Mouse (Mus musculus) kidney, postnatal 25 days (tissue): ENCODE measurements around the gene Ntsr1.

Experiments
- DNase-seq, 2 experiments: peaks; one replicate each; pipeline ENCODE4 v3.0.0; 2021; ENCODE audit warnings: mixed read lengths in 2 of 2

Gene Ntsr1

DNA sequence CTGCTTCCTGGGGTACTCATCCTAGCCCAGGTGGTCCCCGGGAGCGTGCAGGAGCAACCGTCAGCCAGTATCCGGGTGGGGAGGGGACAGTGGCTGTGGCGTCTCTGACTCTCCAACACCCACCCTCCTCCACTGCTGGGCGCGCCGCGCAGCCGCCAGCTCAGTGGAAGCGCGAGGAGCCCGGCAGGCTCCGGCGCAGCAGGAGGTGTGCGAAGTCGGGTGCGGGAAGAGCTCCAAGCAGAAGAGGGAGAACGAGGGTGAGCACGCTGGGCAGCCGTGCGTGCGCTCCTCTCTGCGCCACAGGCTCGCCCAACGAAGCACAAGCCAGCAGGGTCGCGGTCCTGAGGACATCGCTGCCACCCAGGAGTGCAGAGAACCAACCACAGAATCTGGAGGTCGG, at the start of gene Ntsr1:
Gene Ntsr1 (plus strand): TSS at position 236 of the 400 bp plus-strand sequence.
- no peak for DNase-seq

DNA sequence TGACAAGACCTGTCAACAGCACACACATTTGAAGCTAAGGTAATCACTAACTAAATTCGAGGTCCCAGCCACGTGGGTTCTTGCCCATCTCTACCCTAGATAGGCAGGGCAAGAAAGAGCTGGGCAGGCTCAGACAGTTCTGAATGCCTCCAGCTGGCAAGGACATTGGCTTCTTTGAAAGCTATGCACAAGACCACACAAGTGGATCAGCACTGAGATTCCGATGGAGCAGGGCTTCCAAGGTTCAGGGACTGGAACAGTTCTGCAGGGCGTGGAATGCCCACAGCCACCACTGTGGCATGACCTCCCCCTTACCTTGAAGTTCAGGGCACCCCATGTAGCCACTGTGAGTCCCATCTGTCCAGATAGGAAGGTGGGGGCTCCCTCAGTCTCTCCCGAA, 49.2 kb upstream of the Ntsr1 start:
- DNase-seq, result peak in 1 of 2 experiments; percentile 52

DNA sequence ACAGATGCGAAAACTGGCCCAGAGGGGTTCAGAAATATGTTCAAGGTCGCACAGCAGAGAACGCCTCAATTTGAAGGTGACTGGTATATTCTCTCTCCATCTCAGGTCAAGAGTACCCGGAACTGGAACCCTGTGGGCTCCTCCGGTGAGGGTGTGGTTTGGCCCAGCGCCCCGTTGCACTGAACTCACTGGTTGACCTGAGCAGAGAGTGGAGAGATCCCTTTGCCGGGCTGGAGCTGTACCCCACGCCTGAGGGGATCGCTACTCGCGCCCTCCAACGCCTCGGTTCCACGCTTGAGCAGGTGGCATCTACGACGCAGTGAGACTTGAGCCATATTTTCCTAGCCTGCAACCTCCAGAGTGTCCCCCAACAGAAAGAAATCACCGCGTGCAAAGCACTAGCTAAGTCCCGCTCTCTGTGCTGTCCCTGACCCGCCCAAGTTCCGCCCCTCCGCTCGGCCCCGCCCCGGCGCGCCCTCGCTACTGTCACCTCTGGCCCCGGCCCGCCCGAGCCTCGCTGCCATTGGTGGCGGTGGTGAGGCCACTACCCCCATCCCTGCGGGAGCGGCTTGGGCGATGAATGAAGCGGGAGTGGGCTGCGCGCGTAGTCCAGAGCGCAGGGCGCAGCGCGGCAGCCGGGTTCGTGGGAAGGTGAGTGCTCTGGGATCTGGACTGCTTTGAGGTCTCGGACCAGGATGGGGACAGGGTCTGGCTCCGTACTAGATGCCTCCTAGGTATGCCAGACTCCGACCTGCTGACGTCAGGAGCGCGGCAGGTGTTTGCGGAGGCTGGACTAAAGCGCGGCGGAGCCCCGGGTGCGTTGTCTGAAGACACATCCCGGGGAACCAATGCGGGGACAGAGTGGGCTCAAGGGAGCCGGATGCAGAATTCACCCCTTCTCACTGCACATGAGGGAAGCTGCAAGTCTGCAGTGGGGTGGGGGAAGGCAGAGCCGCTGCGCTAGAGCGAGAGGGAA, 43.8 kb upstream of the Ntsr1 start, which contains the start of gene Slco4a1:
Gene Slco4a1 (plus strand): TSS at position 523 of the 976 bp plus-strand sequence.
- peak; percentile 92 to 96 for DNase-seq

DNA sequence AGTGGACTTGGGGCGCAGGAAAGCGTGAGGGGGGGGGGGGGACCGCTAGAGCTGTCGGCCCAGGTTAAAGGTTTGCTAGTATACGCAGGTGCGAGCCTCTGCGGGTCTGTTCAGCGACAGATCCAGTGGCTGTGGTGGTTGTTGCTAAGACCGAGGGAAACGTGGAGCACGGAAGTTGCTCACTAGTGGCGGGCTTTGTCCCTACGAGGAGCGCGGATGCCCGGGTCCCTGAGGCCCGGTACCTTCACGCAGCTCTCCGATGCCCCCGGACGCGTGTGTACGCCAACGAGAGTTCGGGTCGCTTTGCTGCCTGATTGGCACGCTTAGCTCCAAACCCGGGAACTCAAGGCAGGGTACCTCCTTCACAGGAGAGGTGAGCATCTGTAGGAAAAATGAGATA, 43.1 kb upstream of the Ntsr1 start:
- DNase-seq, result no peak

DNA sequence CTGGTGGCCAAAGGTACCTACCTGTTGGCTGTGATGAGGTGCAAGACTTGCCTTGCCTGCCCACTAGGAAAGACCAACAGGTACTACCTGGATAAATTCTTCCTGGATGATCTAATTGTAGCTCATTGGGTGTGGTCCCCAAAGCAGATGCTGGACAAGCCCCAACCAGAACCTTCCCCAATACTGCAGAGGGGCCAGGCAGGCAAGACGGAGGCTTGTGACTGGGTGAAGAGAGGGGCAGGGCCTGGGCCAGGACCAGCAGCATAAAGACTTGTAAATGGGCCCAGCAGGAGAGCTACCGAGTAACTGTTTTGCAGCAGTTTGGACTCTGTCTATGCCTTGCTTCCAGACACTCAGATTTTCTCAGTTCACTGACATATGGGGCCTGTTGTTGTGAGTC, 42.1 kb upstream of the Ntsr1 start:
- peak in 1 of 2 experiments; percentile 68 for DNase-seq

DNA sequence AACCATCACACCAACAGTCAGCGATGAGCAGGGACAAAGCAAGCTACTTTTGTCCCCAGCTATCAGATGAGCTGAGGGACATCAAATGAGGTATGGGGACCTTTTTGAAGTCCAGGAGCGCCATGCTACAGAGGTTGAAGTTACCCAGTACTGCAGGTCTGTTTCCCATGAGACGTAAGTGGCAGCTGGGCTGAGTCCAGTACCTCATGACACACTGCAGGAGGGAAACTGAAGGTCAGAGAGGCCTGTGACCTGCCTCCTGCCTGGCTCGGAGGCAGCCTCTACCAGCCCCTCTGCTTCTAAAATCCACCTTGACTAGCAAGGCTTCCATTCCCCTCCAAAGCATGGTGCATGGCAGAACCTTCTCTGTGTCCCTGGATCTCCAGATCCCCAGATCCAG, 40.3 kb upstream of the Ntsr1 start:
- DNase-seq, result peak in 1 of 2 experiments; percentile 67

DNA sequence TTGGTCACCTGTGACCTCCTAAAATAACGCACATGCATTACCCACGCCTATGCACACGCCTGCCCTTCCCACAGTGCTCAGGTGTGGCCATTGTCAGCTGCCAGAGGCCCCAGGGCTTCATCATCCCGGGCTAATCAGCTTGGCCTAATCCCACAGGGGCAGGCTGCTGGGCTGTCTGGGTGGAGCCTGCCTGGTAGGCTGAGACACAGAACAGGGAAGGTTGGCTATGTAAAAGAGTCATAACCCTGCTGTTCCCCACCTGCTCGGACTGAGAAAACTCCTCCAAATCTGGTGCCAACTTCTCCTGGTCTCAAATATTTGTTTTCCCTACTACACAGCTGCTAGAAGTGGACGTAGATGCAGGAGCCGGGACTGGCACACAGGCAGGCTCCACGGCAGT, 39.0 kb upstream of the Ntsr1 start:
- DNase-seq, result peak in 1 of 2 experiments; percentile 49

DNA sequence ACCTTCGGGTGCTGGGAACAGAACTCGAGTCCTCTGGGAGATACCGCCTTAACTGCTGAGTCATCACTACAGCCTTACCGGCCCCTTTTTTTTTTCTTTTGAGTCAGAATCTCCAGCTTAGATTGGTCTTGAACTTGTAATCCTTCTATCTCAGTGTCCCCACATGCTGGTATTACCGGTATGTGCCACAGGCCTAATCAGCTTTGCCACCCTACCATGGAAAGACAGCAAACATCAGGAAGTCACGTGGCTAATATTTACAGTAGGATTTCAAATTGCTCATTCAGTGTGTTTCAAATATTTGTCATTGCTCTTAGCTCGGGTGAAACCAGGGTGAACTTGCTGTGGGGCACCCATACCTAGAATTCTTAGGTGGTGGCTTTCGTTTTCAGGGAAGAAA, 37.2 kb upstream of the Ntsr1 start:
- no peak for DNase-seq

DNA sequence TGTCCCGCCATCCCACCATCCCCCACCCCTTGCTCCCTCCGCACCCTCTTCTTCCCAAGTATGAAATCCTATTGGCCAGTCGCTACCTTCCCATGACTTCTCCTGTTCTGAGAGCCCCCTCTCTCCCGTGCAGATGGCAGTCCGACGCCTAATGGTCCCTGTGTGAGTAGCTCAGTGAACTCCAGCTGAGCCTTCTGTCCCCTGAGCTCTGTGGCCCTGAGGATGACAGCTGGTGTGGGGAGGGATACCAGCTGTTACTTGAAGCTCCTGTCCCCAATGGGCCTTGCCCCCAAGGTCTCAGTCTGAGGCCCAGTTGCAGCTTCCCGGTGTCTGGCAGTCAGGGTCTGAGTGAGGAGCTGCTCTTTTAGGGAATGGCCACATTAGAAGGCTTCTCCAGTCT, 33.3 kb upstream of the Ntsr1 start:
- DNase-seq, result no peak

DNA sequence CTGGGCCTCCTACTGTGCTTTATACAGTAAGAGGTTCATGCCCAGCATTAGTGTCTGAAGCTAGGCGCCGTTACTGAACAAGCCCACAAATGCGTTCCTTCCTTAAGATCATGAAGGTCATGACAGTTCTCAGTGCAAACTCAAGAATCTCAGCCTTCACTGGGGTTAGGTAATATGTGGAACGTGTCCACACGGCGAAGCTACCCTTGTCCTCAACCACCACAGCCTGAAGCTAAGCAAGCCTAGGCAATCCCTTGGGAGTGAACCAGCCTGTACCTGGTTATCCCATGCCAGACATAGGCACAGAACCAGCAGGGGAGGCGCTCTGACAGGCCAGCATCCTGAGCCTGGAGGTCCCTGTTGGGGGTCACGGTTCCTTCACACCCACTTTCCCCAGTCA, 30.9 kb upstream of the Ntsr1 start:
- DNase-seq, result no peak

DNA sequence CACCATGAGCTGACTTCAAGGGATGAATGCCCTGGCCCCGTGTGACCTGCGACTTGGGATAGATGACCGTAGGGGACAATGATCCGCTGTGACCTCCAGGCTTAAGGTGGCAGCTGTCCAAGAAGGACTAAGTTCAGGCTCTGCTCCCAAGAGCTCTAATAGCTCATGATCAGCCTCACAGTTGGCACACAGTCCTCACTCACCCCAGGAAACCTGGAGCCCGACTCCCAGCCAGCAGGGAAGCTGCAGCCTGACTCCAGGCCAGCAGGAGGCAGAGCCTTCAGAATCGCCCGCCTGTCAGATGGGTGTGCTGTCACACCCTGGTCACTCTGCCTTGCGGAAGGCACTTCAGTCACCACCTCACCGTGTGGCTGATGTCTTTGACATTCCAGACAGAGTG, 30.0 kb upstream of the Ntsr1 start:
- peak; percentile 42 to 73 for DNase-seq

DNA sequence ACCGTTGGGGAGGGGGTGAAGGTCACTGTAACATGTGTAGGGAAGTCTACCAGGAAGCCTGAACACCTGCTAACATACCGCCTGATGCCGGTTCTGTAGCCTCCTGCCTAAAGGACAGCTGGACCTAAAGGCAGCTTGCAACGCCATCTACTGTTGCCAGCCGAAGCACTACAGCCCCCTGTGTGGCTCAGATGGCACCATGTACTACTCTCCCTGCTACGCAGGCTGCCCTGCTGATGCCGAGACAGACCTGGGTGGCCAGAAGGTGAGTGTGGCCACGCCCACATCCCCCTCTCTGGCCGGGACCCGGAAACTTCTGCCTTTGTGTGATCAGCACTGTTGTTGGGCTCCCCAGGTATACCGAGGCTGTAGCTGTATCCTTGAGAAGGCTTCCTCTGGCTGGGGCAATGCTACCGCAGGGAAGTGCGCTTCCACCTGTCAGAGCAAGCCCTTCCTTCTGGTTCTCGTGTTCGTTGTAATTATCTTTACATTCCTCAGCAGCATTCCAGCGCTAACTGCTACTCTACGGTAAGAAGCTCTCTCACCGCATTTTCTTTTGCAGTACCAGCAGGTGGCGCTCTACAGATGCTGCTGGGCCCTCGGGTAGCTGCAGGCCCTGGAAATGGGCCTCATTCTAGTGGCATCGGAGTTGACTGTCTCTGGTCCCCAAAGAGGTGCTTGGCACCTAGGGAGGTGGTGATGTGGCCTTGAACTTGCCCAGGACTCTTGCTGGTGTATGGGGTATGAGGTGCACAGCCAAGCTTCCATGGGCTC, 27.3 kb upstream of the Ntsr1 start:
- DNase-seq, result peak; percentile 25 to 41

DNA sequence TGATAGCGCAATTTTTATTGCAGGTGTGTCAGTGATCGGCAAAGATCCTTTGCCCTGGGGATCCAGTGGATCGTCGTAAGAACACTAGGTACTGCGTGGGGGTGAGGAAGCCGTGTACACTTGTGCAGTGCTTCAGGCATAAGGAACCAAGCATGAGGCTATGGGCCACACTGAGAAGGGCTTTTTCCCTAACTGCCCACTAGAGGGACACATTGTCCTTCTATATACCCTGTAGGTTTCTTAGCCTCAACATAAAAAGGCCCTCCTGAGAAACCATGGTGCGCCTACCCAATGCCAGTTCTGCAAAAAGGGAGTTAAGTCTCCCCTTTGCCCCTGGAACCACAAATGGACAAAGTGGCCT, 26.7 kb upstream of the Ntsr1 start:
- DNase-seq, result peak; percentile 44 to 55

DNA sequence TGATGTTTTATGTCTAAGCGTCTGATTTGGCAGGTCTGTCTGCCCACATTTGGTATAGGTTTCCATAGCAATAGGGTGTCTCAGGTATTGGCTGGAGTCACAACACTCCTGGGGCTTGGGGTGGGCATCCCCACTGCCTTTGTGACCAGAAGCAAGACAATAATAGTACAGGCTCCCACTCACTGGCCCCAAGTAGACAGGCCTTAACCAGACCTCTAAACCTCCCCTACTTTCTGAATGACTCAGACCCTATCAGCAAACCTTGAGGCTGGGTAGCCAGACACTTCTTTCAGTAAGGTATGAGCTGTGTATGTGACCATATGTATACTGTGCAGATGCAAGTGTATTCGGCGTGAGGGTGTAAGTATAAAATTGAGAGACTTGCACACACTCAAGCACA, 24.9 kb upstream of the Ntsr1 start:
- no peak for DNase-seq

DNA sequence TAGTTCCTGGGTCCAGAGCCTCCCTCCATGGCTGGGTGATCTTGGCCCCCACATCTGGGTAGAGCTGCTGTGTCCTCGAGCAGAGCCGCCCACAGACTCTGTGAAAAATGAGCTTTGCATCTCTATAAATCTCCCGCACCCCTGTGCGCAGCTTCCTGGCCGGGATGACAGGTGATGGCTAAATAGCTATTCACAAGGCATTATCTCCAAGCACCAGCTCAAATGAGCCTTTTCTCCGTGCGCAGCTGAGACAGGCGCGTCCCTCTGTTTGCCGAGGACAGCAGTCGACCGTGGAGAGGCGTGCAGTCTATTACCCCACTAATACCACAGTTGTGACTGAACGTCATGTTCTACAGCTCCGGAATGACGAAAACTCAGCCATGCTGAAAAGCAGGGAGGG, 17.5 kb upstream of the Ntsr1 start:
- DNase-seq, result no peak

DNA sequence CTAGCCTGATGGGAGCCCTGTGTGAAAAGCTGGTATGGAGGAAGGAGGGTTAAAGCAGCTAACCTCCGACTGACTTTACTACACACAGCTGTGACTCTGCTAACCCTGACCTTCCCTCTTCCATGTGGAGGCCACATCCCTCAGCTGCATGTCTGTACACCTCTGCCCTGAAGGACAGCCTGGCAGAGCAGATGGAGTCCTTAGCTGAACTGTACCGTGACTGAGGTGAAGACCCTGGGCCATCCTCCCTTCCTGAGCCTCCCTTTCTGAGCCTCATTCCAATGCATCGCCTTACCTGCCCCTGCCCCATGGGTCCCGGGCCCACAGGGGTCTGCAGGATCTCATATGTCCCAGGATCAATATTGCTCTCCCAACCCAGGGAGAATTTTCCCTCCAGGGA, 14.9 kb upstream of the Ntsr1 start:
- DNase-seq, result no peak

DNA sequence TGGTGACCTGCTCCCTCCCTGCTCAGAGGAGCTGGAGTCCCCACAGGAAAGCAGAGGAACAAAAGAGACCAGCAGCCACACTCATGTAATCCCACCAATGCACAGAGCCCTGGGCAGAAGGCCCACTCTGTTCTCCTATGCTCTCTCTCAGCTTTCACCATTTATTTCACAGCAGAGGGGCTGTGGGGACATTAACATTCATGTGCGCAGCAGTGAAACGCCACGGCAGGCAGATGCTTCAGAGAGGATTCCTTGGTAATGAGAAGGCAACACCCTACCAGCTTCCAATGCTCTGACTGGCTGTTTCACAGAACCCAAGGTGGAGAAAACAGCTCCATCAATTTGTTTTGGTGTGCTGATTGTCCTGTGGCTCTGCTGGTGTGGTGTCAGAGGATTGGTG, 14.5 kb upstream of the Ntsr1 start:
- no peak for DNase-seq

DNA sequence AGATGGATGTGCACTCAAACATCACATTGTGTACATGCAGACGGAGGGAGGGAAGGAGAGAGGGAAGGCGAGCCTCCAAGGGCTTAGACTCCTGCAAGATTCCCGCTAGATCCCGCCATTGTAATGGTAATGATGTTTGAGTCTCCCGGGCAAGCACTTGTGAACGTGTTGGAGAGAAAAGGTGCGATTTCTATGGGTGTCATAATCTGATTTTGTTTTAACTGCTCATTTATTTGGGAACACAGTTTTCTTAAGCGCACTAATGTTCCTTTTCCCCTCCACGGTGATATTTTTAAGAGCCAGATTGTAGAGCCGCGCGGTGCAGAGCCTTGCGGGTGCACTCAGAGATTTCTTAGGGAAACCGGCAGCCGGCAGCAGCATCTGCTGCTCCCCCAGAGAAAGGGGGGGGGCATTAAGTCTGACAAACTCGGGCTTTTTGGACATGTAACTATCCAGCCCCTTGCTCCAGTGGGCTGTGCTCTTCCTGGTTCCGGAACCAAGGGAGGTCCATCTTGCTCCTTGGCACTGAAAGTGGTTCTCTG, 11.5 kb upstream of the Ntsr1 start:
- DNase-seq, result no peak

DNA sequence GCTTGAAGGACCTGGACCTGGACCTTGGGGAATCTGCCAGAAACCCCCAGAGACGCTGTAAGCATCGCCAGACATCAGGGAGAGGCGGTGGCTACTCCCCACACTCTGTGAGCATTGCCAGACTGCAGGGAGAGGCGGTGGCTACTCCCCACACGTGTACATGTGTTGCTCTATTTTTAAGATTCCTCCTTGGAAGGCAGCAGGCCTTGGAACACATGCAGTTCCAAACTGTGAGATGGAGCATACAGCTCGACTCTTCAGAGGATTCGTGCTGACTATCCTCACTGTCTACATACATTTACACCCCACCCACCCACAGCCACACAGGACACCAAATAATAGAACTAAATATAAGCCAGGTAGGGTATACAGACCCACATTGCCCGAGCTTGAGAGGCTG, 3.9 kb upstream of the Ntsr1 start:
- DNase-seq, result no peak

DNA sequence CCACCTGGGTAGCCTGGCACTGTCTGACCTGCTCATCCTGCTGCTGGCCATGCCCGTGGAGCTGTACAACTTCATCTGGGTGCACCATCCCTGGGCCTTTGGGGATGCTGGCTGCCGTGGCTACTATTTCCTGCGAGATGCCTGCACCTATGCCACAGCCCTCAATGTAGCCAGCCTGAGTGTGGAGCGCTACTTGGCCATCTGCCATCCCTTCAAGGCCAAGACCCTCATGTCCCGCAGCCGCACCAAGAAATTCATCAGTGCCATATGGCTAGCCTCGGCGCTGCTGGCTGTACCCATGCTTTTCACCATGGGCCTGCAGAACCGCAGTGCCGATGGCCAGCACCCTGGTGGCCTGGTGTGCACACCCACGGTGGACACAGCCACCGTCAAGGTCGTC, 950 bp downstream of the Ntsr1 start:
- no peak for DNase-seq

DNA sequence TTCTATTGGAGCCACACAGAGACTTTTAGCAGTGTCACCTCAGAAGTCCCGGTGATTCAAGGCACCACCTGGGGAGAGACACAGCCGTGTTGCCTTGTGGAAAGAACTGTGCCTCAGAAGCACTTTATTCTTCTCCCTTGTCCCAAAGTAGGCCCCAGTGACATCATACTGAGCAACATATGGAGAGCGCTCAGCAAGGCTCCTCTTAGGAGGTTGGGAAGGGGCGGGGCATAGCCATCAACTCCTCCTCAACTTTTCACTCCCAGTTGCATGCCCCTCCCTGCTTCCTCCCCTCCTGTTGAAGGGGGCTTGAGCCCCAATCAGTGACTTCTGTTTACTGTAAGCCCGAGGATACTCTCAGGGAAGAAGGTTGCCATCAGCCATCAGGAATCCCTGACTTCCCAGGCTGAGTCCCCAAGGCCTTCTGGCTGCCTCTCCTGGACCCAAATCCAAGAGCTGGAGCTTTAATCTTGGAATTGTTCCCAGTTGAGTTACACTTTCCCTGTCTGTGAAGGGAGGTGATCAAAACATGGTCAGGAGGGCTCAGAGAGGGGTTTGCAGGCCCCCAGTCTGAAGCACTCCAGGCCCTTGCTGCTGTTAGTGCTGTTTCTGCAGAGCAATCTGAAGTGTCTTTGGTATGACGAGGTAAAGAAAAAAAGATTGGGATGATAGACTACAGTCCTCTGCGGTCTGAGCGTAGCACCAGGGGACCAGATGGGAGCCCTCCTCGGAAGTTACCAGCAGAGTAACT, 1.6 kb downstream of the Ntsr1 start:
- DNase-seq, result no peak

DNA sequence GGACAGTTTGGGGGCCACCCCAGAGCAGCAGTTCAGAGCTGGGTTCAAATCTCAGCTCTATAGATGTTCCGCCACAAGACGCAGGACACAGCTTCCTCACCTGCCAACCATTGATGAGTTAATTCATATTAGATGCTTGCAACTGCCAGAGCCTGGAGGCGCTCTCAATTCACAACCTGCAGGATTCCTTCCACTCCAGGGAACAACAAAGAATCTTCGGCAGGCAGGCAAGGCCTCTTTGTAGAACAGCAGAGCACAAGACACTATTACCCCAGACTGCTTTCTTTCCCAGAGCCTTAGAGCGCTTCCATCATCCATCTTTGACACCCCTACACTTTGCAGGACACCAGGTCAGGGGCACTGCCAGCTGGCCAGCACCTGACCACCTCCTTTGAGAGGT, 6.5 kb downstream of the Ntsr1 start:
- no peak for DNase-seq
